Mouse (Mus musculus): ENCODE data around the gene Frzb. TPM values are rescaled to one million over a fixed set of nuclear protein-coding genes. Genes with fewer than 3 reads are reported as not detected.

Gene Frzb
- 6.6 and 19.7 TPM in 2 replicates for polyA plus RNA-seq (2012; rRNA removed)

DNA sequence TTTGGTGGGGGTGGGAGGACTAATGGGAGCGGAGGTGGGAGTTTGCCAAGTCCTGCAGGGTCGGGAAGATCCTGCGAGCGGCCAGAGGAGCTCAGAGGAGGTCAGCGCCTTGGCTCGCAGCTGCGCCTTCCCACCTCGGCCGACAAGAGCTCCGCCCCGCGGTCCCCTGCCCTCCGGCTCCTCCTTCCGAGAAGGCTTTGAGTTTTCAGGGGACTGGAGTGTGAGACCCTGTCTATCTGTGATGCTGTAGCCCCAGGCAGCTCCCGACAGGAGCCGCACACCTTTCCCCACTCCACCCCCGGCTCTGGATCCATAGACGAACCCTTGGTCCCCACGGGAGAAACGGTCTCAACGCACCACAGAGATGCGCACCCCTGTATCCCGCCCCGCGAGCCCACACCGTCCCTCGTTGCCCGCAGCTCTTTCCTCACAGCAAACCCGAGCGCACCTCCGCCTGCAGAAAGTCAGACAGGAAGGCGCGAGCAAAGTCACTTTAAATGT is at the start of gene Frzb:
Gene Frzb, minus strand, starts transcription at position 335 of the 501 bp plus-strand sequence.

Other genes with a start within 250 kb of the Frzb start
- not detected in 2 replicates for gene Prdx6b, start 155.2 kb downstream of the Frzb start, polyA plus RNA-seq (2012; rRNA removed)
- gene Dnajc10, start 132.2 kb downstream of the Frzb start, polyA plus RNA-seq (2012; rRNA removed), result 54.0 and 62.1 TPM in 2 replicates
- 57.5 and 92.9 TPM in 2 replicates for gene Nckap1, start 133.8 kb upstream of the Frzb start, polyA plus RNA-seq (2012; rRNA removed)
- gene Dusp19, start 169.4 kb upstream of the Frzb start, polyA plus RNA-seq (2012; rRNA removed), result 12.9 and 16.0 TPM in 2 replicates
- gene Nup35, start 169.6 kb upstream of the Frzb start, polyA plus RNA-seq (2012; rRNA removed), result 36.7 and 52.5 TPM in 2 replicates